Mouse (Mus musculus): ENCODE data around the gene U2surp. TPM values are rescaled to one million over a fixed set of nuclear protein-coding genes. Genes with fewer than 3 reads are reported as not detected.

U2surp gene
- polyA plus RNA-seq, 1 experiment = 12.0 TPM

GRCm38 (mm10) chr9:95541208-95541607 lies 29.4 kb upstream of the U2surp start:
- Histone ChIP-seq H3K27me3 (ENCODE audit: control insufficient read depth, insufficient read depth, insufficient read length) (no peaks in the 10 kb centered on the region), H3K79me2 (ENCODE audit: control insufficient read depth, insufficient read depth) (no peaks in the 10 kb centered on the region), H3K4me3 (ENCODE audit: insufficient read depth, poor library complexity, severe bottlenecking) (no peak overlapping the region), H3K36me3 (ENCODE audit: control insufficient read depth, insufficient read depth) (no peaks in the 10 kb centered on the region), H3K79me3 (ENCODE audit: low read depth) (no peaks in the 10 kb centered on the region), H3ac (ENCODE audit: control insufficient read depth, insufficient read length, low read depth) (no peak overlapping the region)
- TF ChIP-seq MYOD1 (IDR thresholded peaks at IDR 0.05; ENCODE audit: control insufficient read depth, insufficient read length, low read depth) = no peak
- no peak for TF ChIP-seq USF1 (IDR thresholded peaks at IDR 0.05; ENCODE audit: low read depth)
- TF ChIP-seq FOSL1 (IDR thresholded peaks at IDR 0.05; ENCODE audit: insufficient read depth, low read length, poor library complexity, severe bottlenecking) = no peak

- Histone ChIP-seq H3K36me3 (ENCODE audit: control insufficient read depth, insufficient read depth) (no peaks in the 10 kb centered on the region), H3K79me2 (ENCODE audit: control insufficient read depth, insufficient read depth) (no peaks in the 10 kb centered on the region), H3ac (ENCODE audit: control insufficient read depth, insufficient read length, low read depth) (no peak overlapping the region), H3K79me3 (ENCODE audit: low read depth) (no peaks in the 10 kb centered on the region), H3K27me3 (ENCODE audit: control insufficient read depth, insufficient read depth, insufficient read length) (no peaks in the 10 kb centered on the region), H3K4me3 (ENCODE audit: insufficient read depth, poor library complexity, severe bottlenecking) (no peak overlapping the region)
- no peak for TF ChIP-seq FOSL1 (IDR thresholded peaks at IDR 0.05; ENCODE audit: insufficient read depth, low read length, poor library complexity, severe bottlenecking)
- TF ChIP-seq CEBPB (IDR thresholded peaks at IDR 0.05; ENCODE audit: low read depth) = peak; percentile 49
Observed at GRCm38 (mm10) chr9:95540487-95540886, 28.7 kb upstream of the U2surp start.

GRCm38 (mm10) chr9:95539176-95539800 lies 27.5 kb upstream of the U2surp start:
- Histone ChIP-seq H3K4me3 (ENCODE audit: insufficient read depth, poor library complexity, severe bottlenecking) (no peak overlapping the region), H3K79me3 (ENCODE audit: low read depth) (no peaks in the 10 kb centered on the region), H3K36me3 (ENCODE audit: control insufficient read depth, insufficient read depth) (no peaks in the 10 kb centered on the region), H3K27me3 (ENCODE audit: control insufficient read depth, insufficient read depth, insufficient read length) (no peaks in the 10 kb centered on the region), H3ac (ENCODE audit: control insufficient read depth, insufficient read length, low read depth) (no peak overlapping the region), H3K79me2 (ENCODE audit: control insufficient read depth, insufficient read depth) (no peaks in the 10 kb centered on the region)
- TF ChIP-seq CTCF (IDR thresholded peaks at IDR 0.05; ENCODE audit: control insufficient read depth, insufficient read depth, insufficient read length) (no peak), MYOG (IDR thresholded peaks at IDR 0.05; ENCODE audit: control insufficient read depth, extremely low read depth, insufficient read length) (no peak), FOSL1 (IDR thresholded peaks at IDR 0.05; ENCODE audit: insufficient read depth, low read length, poor library complexity, severe bottlenecking) (no peak), MAX (IDR thresholded peaks at IDR 0.05) (no peak), MYOD1 (IDR thresholded peaks at IDR 0.05; ENCODE audit: control insufficient read depth, insufficient read length, low read depth) (no peak), USF1 (IDR thresholded peaks at IDR 0.05; ENCODE audit: low read depth) (no peak), CEBPB (IDR thresholded peaks at IDR 0.05; ENCODE audit: low read depth) (no peak)

GRCm38 (mm10) chr9:95533817-95534216 lies 22.0 kb upstream of the U2surp start:
- Histone ChIP-seq H3ac (ENCODE audit: control insufficient read depth, insufficient read length, low read depth) (no peak overlapping the region), H3K79me2 (ENCODE audit: control insufficient read depth, insufficient read depth) (no peaks in the 10 kb centered on the region), H3K4me3 (ENCODE audit: insufficient read depth, poor library complexity, severe bottlenecking) (no peak overlapping the region), H3K36me3 (ENCODE audit: control insufficient read depth, insufficient read depth) (no peaks in the 10 kb centered on the region), H3K79me3 (ENCODE audit: low read depth) (no peaks in the 10 kb centered on the region), H3K27me3 (ENCODE audit: control insufficient read depth, insufficient read depth, insufficient read length) (no peaks in the 10 kb centered on the region)
- TF ChIP-seq CEBPB (IDR thresholded peaks at IDR 0.05; ENCODE audit: low read depth) (no peak), MYOD1 (IDR thresholded peaks at IDR 0.05; ENCODE audit: control insufficient read depth, insufficient read length, low read depth) (no peak), FOSL1 (IDR thresholded peaks at IDR 0.05; ENCODE audit: insufficient read depth, low read length, poor library complexity, severe bottlenecking) (no peak), MAX (IDR thresholded peaks at IDR 0.05) (no peak), USF1 (IDR thresholded peaks at IDR 0.05; ENCODE audit: low read depth) (no peak), MYOG (IDR thresholded peaks at IDR 0.05; ENCODE audit: control insufficient read depth, extremely low read depth, insufficient read length) (no peak), CTCF (IDR thresholded peaks at IDR 0.05; ENCODE audit: control insufficient read depth, insufficient read depth, insufficient read length) (no peak)

GRCm38 (mm10) chr9:95531144-95531543 lies 19.3 kb upstream of the U2surp start:
- H3K27me3 ChIP-seq (ENCODE audit: control insufficient read depth, insufficient read depth, insufficient read length) = no peaks in the 10 kb centered on the region
- no peak overlapping the region for H3K4me3 ChIP-seq (ENCODE audit: insufficient read depth, poor library complexity, severe bottlenecking)
- no peaks in the 10 kb centered on the region for H3K79me3 ChIP-seq (ENCODE audit: low read depth)
- H3K79me2 ChIP-seq (ENCODE audit: control insufficient read depth, insufficient read depth) = no peaks in the 10 kb centered on the region
- no peak for TF ChIP-seq MAX (IDR thresholded peaks at IDR 0.05)
- no peak for TF ChIP-seq FOSL1 (IDR thresholded peaks at IDR 0.05; ENCODE audit: insufficient read depth, low read length, poor library complexity, severe bottlenecking)
- TF ChIP-seq CTCF (IDR thresholded peaks at IDR 0.05; ENCODE audit: control insufficient read depth, insufficient read depth, insufficient read length) = no peak
- no peak for TF ChIP-seq CEBPB (IDR thresholded peaks at IDR 0.05; ENCODE audit: low read depth)
- TF ChIP-seq MYOG (IDR thresholded peaks at IDR 0.05; ENCODE audit: control insufficient read depth, extremely low read depth, insufficient read length) = no peak
- TF ChIP-seq MYOD1 (IDR thresholded peaks at IDR 0.05; ENCODE audit: control insufficient read depth, insufficient read length, low read depth) = no peak
- no peak for TF ChIP-seq USF1 (IDR thresholded peaks at IDR 0.05; ENCODE audit: low read depth)
- H3ac ChIP-seq (ENCODE audit: control insufficient read depth, insufficient read length, low read depth) = no peak overlapping the region
- H3K36me3 ChIP-seq (ENCODE audit: control insufficient read depth, insufficient read depth) = no peaks in the 10 kb centered on the region

- no peak for TF ChIP-seq FOSL1 (IDR thresholded peaks at IDR 0.05; ENCODE audit: insufficient read depth, low read length, poor library complexity, severe bottlenecking)
- TF ChIP-seq CEBPB (IDR thresholded peaks at IDR 0.05; ENCODE audit: low read depth) = no peak
- TF ChIP-seq CTCF (IDR thresholded peaks at IDR 0.05; ENCODE audit: control insufficient read depth, insufficient read depth, insufficient read length) = no peak
- no peak for TF ChIP-seq MYOD1 (IDR thresholded peaks at IDR 0.05; ENCODE audit: control insufficient read depth, insufficient read length, low read depth)
- no peak for TF ChIP-seq MYOG (IDR thresholded peaks at IDR 0.05; ENCODE audit: control insufficient read depth, extremely low read depth, insufficient read length)
- TF ChIP-seq USF1 (IDR thresholded peaks at IDR 0.05; ENCODE audit: low read depth) = no peak
- TF ChIP-seq MAX (IDR thresholded peaks at IDR 0.05) = no peak
- no peak overlapping the region for H3K4me3 ChIP-seq (ENCODE audit: insufficient read depth, poor library complexity, severe bottlenecking)
- H3K79me2 ChIP-seq (ENCODE audit: control insufficient read depth, insufficient read depth) = no peaks in the 10 kb centered on the region
- no peaks in the 10 kb centered on the region for H3K36me3 ChIP-seq (ENCODE audit: control insufficient read depth, insufficient read depth)
- H3K79me3 ChIP-seq (ENCODE audit: low read depth) = no peaks in the 10 kb centered on the region
- no peak overlapping the region for H3ac ChIP-seq (ENCODE audit: control insufficient read depth, insufficient read length, low read depth)
- H3K27me3 ChIP-seq (ENCODE audit: control insufficient read depth, insufficient read depth, insufficient read length) = no peaks in the 10 kb centered on the region
Observed at GRCm38 (mm10) chr9:95527676-95528075, 15.9 kb upstream of the U2surp start.
